Mouse (Mus musculus) forebrain, postnatal 0 days (tissue): ENCODE measurements around the gene Dync1h1. TPM values are rescaled to one million over a fixed set of nuclear protein-coding genes. Genes with fewer than 3 reads are reported as not detected.
"Not testable (repeated sequence)": the region's sequence is repeated elsewhere in the genome, so short reads cannot be mapped to it uniquely, and the experiment has no call there.

Experiments
- ATAC-seq: fragments of 200-750 bp; cut with Nextera tagmentation; 2 replicates; pipeline ENCODE4 v1.8.0; 2017; ENCODE audit warnings: mild to moderate bottlenecking, moderate library complexity
- DNase-seq: peaks from one replicate; pipeline ENCODE4 v3.0.0-alpha.2; 2015
- H3K27ac ChIP-seq: fragments of 300-500 bp; sonication (generic); 2 replicates; pipeline ENCODE4 v1.5.1; 2014; ENCODE audit warnings: low read depth, mild to moderate bottlenecking, antibody characterized with exemption, low read length, moderate library complexity, mixed read lengths
- H3K27me3 ChIP-seq: fragments of 300-500 bp; sonication (generic); 2 replicates; pipeline ENCODE4 v1.6.1; 2014; ENCODE audit warnings: mild to moderate bottlenecking, low read length, mixed read lengths; ENCODE audit not compliant: insufficient read depth
- H3K36me3 ChIP-seq: fragments of 300-500 bp; sonication (generic); 2 replicates; pipeline ENCODE4 v1.6.1; 2014; ENCODE audit warnings: mild to moderate bottlenecking, moderate library complexity; ENCODE audit not compliant: insufficient read depth
- H3K4me1 ChIP-seq: fragments of 300-500 bp; sonication (generic); 2 replicates; pipeline ENCODE4 v1.6.1; 2014; ENCODE audit warnings: antibody characterized with exemption; ENCODE audit not compliant: insufficient read depth
- H3K4me2 ChIP-seq: fragments of 300-500 bp; sonication (generic); 2 replicates; pipeline ENCODE4 v1.6.1; 2014; ENCODE audit warnings: low read depth, mild to moderate bottlenecking, moderate library complexity
- H3K4me3 ChIP-seq: fragments of 300-500 bp; sonication (generic); 2 replicates; pipeline ENCODE4 v1.5.1; 2014; ENCODE audit warnings: low read depth, low read length, mixed read lengths
- H3K9ac ChIP-seq: fragments of 300-500 bp; sonication (generic); 2 replicates; pipeline ENCODE4 v1.6.1; 2014; ENCODE audit warnings: mild to moderate bottlenecking
- H3K9me3 ChIP-seq: fragments of 300-500 bp; sonication (generic); 2 replicates; pipeline ENCODE4 v1.6.1; 2016; ENCODE audit warnings: low read length
- CTCF ChIP-seq: sonication (generic); IDR thresholded peaks from 2 replicates; pipeline ENCODE4 v1.5.1; 2016; ENCODE audit warnings: antibody characterized with exemption, control low read depth, low read depth
- WGBS: fragments of 180-500 bp; shearing (Covaris S2); extraction: QIAGEN DNeasy Blood & Tissue Kit; methylation state at CpG from one replicate; pipeline ENCODE4 v1.1.7; 2014; 5-methylcytosine and 5-hydroxymethylcytosine counted together
- polyA plus RNA-seq: library from polyadenylated mRNA; unstranded; fragments of >200 nt; fragmentation: Nextera tagmentation; extraction: Ambion mirVana; gene quantifications from 2 replicates; pipeline ENCODE4 v1.2.1, GENCODE M21; 2015
- total RNA-seq: library from RNA; depleted of rRNA; stranded (reverse); fragments of >200 nt; gene quantifications from 2 replicates; pipeline ENCODE4 v1.2.3, GENCODE M21; 2014

Gene Dync1h1
- total and polyA plus RNA-seq, 2 experiments from 2014 or later, result 54.6 to 253 TPM

DNA sequence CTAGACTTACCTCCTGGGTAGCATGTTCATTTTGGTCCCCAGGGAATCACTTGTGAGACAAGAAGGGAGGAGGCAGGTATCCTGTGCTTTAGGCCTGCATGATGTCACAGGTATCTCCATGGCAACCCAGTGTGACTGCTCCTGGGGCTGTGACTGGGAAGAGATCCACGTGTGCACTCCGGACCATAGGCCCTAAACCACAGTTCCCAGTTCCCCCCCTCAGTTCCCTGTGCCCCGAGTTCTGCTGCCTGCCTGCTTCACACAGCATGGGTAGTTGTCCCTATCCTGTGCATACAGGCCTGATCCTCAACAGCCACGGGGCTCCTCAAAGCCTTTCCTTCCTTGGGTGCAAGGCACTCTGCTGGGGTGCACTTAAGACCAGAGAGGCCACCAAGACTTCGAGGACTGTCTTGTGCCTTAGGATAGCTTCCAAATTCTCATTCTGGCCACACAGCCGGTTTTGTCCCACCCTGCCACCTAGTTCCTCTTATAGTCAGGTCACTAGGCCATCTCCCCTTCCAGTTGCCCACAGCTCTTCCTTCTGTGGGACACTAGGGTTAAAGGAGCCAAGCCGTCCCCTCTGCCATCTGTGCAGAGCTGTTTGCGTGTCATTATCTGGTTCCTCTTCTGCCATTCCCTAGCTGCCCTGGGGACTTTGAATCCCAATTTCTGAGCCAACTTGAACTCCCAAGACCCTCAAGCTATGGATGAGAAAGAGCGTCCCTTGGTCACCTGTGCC is 81.5 kb downstream of the Dync1h1 start, which contains the start of gene 1700001K19Rik:
TSS of gene 1700001K19Rik (minus strand) at position 59 of the 739 bp plus-strand sequence.
- H3K4me1 ChIP-seq, result no peaks in the 10 kb centered on the region
- H3K9ac ChIP-seq, result no peak within 1 kb of the TSS
- no peaks in the 10 kb centered on the region for H3K9me3 ChIP-seq
- no peak within 1 kb of the TSS for H3K4me3 ChIP-seq
- DNase-seq, result no peak
- 0 out of 2 replicates have a peak, but pooled peaks cover 5% of the 10 kb centered on the region for H3K36me3 ChIP-seq
- no peak for TF ChIP-seq CTCF
- WGBS, result 78% methylated on average over 9 of the region's 9 CpGs
- no peak for ATAC-seq
- H3K27me3 ChIP-seq, result no peaks in the 10 kb centered on the region
- H3K4me2 ChIP-seq, result no peak within 1 kb of the TSS
- no peak within 1 kb of the TSS for H3K27ac ChIP-seq

GRCm38 (mm10) chr12:110683580-110683979 is 82.3 kb downstream of the Dync1h1 start:
- Histone ChIP-seq H3K4me1 (no peaks in the 10 kb centered on the region), H3K4me2 (no peak overlapping the region), H3K9me3 (no peaks in the 10 kb centered on the region), H3K27me3 (no peaks in the 10 kb centered on the region), H3K9ac (no peak overlapping the region), H3K36me3 (peaks cover 11% of the 10 kb centered on the region), H3K27ac (no peak overlapping the region), H3K4me3 (no peak overlapping the region)
- TF ChIP-seq CTCF, result no peak
- no CpG with 5 or more reads among the region's 1 CpGs for WGBS
- DNase-seq, result no peak
- no peak for ATAC-seq

GRCm38 (mm10) chr12:110687894-110688734 is 86.9 kb downstream of the Dync1h1 start:
- H3K9ac ChIP-seq, result 0 out of 2 replicates have a peak overlapping the region, but pooled peaks have one; percentile 2
- no peaks in the 10 kb centered on the region for H3K27me3 ChIP-seq
- H3K4me2 ChIP-seq, result no peak overlapping the region
- no peaks in the 10 kb centered on the region for H3K9me3 ChIP-seq
- TF ChIP-seq CTCF, result no peak
- H3K36me3 ChIP-seq, result peaks cover 44% of the 10 kb centered on the region
- DNase-seq, result peak; percentile 57
- H3K27ac ChIP-seq, result 0 out of 2 replicates have a peak overlapping the region, but pooled peaks have one; percentile 35
- 55% methylated on average over 12 of the region's 12 CpGs for WGBS
- ATAC-seq, result peak; percentile 72
- no peak overlapping the region for H3K4me3 ChIP-seq
- H3K4me1 ChIP-seq, result no peaks in the 10 kb centered on the region

- ATAC-seq, H3K4me2 ChIP-seq, H3K4me1 ChIP-seq, H3K9me3 ChIP-seq, H3K27me3 ChIP-seq, H3K27ac ChIP-seq, H3K9ac ChIP-seq, DNase-seq, H3K4me3 ChIP-seq: not testable (repeated sequence)
- 96% methylated on average over 3 of the region's 3 CpGs for WGBS
- H3K36me3 ChIP-seq, result peaks cover 50% of the 10 kb centered on the region
These were observed 87.7 kb downstream of the Dync1h1 start for GRCm38 (mm10) chr12:110688921-110689320.

- no peak overlapping the region for H3K9ac ChIP-seq
- H3K27me3 ChIP-seq, result no peaks in the 10 kb centered on the region
- DNase-seq (no peak), ATAC-seq (no peak)
- no peak overlapping the region for H3K4me3 ChIP-seq
- 83% methylated on average over 6 of the region's 6 CpGs for WGBS
- TF ChIP-seq CTCF, result no peak
- H3K9me3 ChIP-seq, result no peaks in the 10 kb centered on the region
- H3K4me2 ChIP-seq, result no peak overlapping the region
- H3K36me3 ChIP-seq, result peaks cover 58% of the 10 kb centered on the region
- no peak overlapping the region for H3K27ac ChIP-seq
- peaks cover 7% of the 10 kb centered on the region for H3K4me1 ChIP-seq
These were observed 88.8 kb downstream of the Dync1h1 start for GRCm38 (mm10) chr12:110689919-110690643.

DNA sequence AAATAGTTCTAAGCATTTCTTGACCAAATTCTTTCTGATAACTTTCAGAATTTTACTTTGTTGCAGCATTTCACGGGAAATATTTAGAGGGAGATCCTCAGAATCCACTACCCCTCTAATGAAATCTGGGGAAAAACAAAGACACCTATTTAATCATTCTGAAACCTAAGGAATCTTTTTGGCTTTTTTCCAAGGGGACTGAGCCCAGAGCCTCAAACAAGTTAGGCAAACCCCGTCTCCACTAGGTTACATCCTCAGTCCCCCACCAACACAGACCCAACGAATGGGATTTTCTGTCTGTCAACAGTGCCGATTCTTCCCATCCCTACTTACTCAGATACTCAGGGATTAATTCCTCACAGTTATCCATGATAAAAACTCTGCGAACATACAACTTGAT is 92.1 kb downstream of the Dync1h1 start:
- WGBS, result 47% methylated on average over 5 of the region's 5 CpGs
- not testable (repeated sequence) for H3K4me1 ChIP-seq, H3K27ac ChIP-seq, H3K9ac ChIP-seq, ATAC-seq, H3K27me3 ChIP-seq, H3K9me3 ChIP-seq, H3K4me2 ChIP-seq, H3K4me3 ChIP-seq, DNase-seq
- H3K36me3 ChIP-seq, result peaks cover 49% of the 10 kb centered on the region
